Mouse (Mus musculus) CD4-positive, CD25-positive, alpha-beta regulatory T cell, adult 4 months (primary cell): ENCODE results near the gene Tgfb1. TPM values are rescaled to one million over a fixed set of nuclear protein-coding genes. Genes with fewer than 3 reads are reported as not detected.

ENCODE experiments used
- ATAC-seq: one replicate; pipeline ENCODE4 v1.8.0; 2017
- polyA plus RNA-seq, 2 experiments: library from polyadenylated mRNA; unstranded; fragments of 100-300 nt; shearing (Covaris generic); gene quantifications; one replicate each; pipeline ENCODE4 v1.2.1; 2017

The Tgfb1 gene
- polyA plus RNA-seq, 2 experiments from 2014 or later = 6.9 to 9.7 TPM

GRCm38 (mm10) chr7:25738277-25738676 lies 51.5 kb downstream of the Tgfb1 start:
- ATAC-seq = no peak

GRCm38 (mm10) chr7:25746844-25747243 lies 60.0 kb downstream of the Tgfb1 start:
- no peak for ATAC-seq

GRCm38 (mm10) chr7:25753076-25753475 lies 66.3 kb downstream of the Tgfb1 start:
- ATAC-seq = no peak

GRCm38 (mm10) chr7:25753643-25754438 lies 67.0 kb downstream of the Tgfb1 start:
- ATAC-seq = no peak

- no peak for ATAC-seq
Observed at GRCm38 (mm10) chr7:25754439-25754737, 67.6 kb downstream of the Tgfb1 start.

Other genes starting within 250 kb of the Tgfb1 start
- 1 to 10 TPM in 1 of 2 experiments, not detected in 1; 1.2 TPM for gene Ceacam1, start 209.4 kb upstream of the Tgfb1 start, polyA plus RNA-seq
- gene Ceacam2, start 147.1 kb upstream of the Tgfb1 start, polyA plus RNA-seq = not detected
- not detected for gene Erich4, start 71.1 kb upstream of the Tgfb1 start, polyA plus RNA-seq
- 10 to 100 TPM; 44.2 to 66.2 TPM for gene Dmac2, start 67.6 kb upstream of the Tgfb1 start, polyA plus RNA-seq
- under 1 TPM; 0.27 to 0.81 TPM for gene B3gnt8, start 60.3 kb upstream of the Tgfb1 start, polyA plus RNA-seq
- gene Bckdha, start 28.0 kb upstream of the Tgfb1 start, polyA plus RNA-seq = 10 to 100 TPM; 16.6 to 27.7 TPM
- gene Exosc5, start 27.8 kb upstream of the Tgfb1 start, polyA plus RNA-seq = 100 to 1,000 TPM in 1 of 2 experiments, 10 to 100 TPM in 1; 97.0 to 157 TPM
- 10 to 100 TPM; 15.2 to 31.5 TPM for gene Tmem91, start 11.8 kb upstream of the Tgfb1 start, polyA plus RNA-seq
- gene B9d2, start 6.2 kb upstream of the Tgfb1 start, polyA plus RNA-seq = 10 to 100 TPM; 46.8 to 72.8 TPM
- 10 to 100 TPM; 36.5 to 68.4 TPM for gene Ccdc97, start 32.1 kb downstream of the Tgfb1 start, polyA plus RNA-seq
- 10 to 100 TPM; 40.5 to 57.0 TPM for gene Hnrnpul1, start 67.8 kb downstream of the Tgfb1 start, polyA plus RNA-seq
- gene Axl, start 101.7 kb downstream of the Tgfb1 start, polyA plus RNA-seq = 10 to 100 TPM; 17.8 to 34.4 TPM
- gene Cyp2s1, start 129.9 kb downstream of the Tgfb1 start, polyA plus RNA-seq = 1 to 10 TPM; 2.1 to 3.0 TPM
- gene Cyp2b10, start 210.6 kb downstream of the Tgfb1 start, polyA plus RNA-seq = not detected